Mouse (Mus musculus) hindbrain, embryonic 15.5 days (tissue): ENCODE data around the gene Stpg4. TPM values are rescaled to one million over a fixed set of nuclear protein-coding genes. Genes with fewer than 3 reads are reported as not detected.

ENCODE experiments used
- ATAC-seq: fragments of 200-750 bp; cut with Nextera tagmentation; 2 replicates; pipeline ENCODE4 v1.8.0; 2017; ENCODE audit warnings: low read depth, moderate number of reproducible peaks, moderate TSS enrichment; ENCODE audit not compliant: low FRiP score
- H3K27ac ChIP-seq: fragments of 300-500 bp; sonication (generic); replicated peaks from 2 replicates; pipeline ENCODE4 v1.5.1; 2015; ENCODE audit warnings: mild to moderate bottlenecking, inconsistent platforms
- H3K27me3 ChIP-seq: fragments of 300-500 bp; sonication (generic); 2 replicates; pipeline ENCODE4 v1.6.1; 2015; ENCODE audit warnings: control low read depth, inconsistent platforms
- H3K36me3 ChIP-seq: fragments of 300-500 bp; sonication (generic); 2 replicates; pipeline ENCODE4 v1.6.1; 2015; ENCODE audit warnings: control low read depth, inconsistent platforms
- H3K4me1 ChIP-seq: fragments of 300-500 bp; sonication (generic); replicated peaks from 2 replicates; pipeline ENCODE4 v1.6.1; 2015; ENCODE audit warnings: control low read depth, inconsistent platforms
- H3K4me2 ChIP-seq: fragments of 300-500 bp; sonication (generic); 2 replicates; pipeline ENCODE4 v1.6.1; 2015; ENCODE audit warnings: moderate library complexity, mild to moderate bottlenecking, inconsistent platforms
- H3K4me3 ChIP-seq: fragments of 300-500 bp; sonication (generic); 2 replicates; pipeline ENCODE4 v1.5.1; 2015; ENCODE audit warnings: mild to moderate bottlenecking, inconsistent platforms
- H3K9ac ChIP-seq: fragments of 300-500 bp; sonication (generic); 2 replicates; pipeline ENCODE4 v1.6.1; 2015; ENCODE audit warnings: inconsistent platforms
- H3K9me3 ChIP-seq: fragments of 300-500 bp; sonication (generic); 2 replicates; pipeline ENCODE4 v1.6.1; 2016; ENCODE audit warnings: control low read depth, inconsistent platforms
- WGBS: fragments of 180-500 bp; shearing (Covaris S2); methylation state at CpG from one replicate; pipeline ENCODE4 v1.1.7; 2015; 5-methylcytosine and 5-hydroxymethylcytosine counted together
- polyA plus RNA-seq: library from polyadenylated mRNA; unstranded; fragments of >200 nt; fragmentation: Nextera tagmentation; extraction: Ambion mirVana; gene quantifications from 2 replicates; pipeline ENCODE4 v1.2.1, GENCODE M21; 2015

The Stpg4 gene
- polyA plus RNA-seq, 1 experiment from 2014 or later, result not detected

GRCm38 (mm10) chr17:87445917-87446766 is 18.6 kb upstream of the Stpg4 start:
- Histone ChIP-seq H3K4me3 (peak overlapping the region; percentile 94), H3K9ac (peak overlapping the region; percentile 100), H3K36me3 (no peaks in the 10 kb centered on the region), H3K9me3 (no peaks in the 10 kb centered on the region), H3K27ac (peak overlapping the region; percentile 99), H3K4me1 (peaks cover 45% of the 10 kb centered on the region), H3K27me3 (no peaks in the 10 kb centered on the region), H3K4me2 (peak overlapping the region; percentile 69)
- under 1% methylated on average over 53 of the region's 86 CpGs for WGBS
- ATAC-seq, result peak; percentile 71

DNA sequence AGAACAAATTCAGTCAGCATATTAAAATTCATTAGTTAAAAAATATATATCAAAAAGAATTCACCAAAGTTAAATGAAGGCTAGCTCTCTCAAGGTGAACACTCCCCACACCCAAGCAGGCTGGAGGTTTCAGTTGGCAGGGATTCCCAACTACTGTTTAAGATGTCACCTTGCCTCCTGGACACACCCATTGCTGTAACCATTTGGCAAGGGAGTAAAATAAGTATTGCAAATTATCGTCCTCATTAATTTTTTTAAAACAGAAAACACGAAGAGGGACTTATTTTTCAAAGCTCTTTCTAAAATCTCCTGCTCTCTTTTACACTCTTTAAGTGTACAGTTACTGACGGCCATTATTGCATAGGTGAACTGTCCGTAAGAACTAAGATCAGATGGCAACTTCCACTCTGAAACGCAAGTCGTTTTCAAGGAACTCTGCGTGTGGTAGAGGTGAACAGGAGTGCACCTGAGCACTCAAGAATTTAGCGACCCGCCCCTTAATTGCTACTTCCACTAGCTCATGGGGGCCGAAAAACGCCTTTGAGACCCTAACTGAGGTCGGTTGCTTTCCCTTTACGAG is 17.9 kb upstream of the Stpg4 start:
- Histone ChIP-seq H3K9ac (peak overlapping the region; percentile 100), H3K27ac (peak overlapping the region; percentile 99), H3K36me3 (no peaks in the 10 kb centered on the region), H3K4me3 (peak overlapping the region; percentile 94), H3K4me2 (peak overlapping the region; percentile 69), H3K27me3 (no peaks in the 10 kb centered on the region), H3K9me3 (no peaks in the 10 kb centered on the region), H3K4me1 (peaks cover 49% of the 10 kb centered on the region)
- WGBS, result 0% methylated on average over 13 of the region's 13 CpGs
- no peak for ATAC-seq

GRCm38 (mm10) chr17:87444763-87445162 is 17.2 kb upstream of the Stpg4 start:
- Histone ChIP-seq H3K4me1 (peaks cover 54% of the 10 kb centered on the region), H3K9me3 (no peaks in the 10 kb centered on the region), H3K4me2 (peak overlapping the region; percentile 69), H3K9ac (peak overlapping the region; percentile 22; the same call in 1 of the 2 replicates), H3K36me3 (no peaks in the 10 kb centered on the region), H3K27me3 (no peaks in the 10 kb centered on the region), H3K4me3 (peak overlapping the region; percentile 38), H3K27ac (no peak overlapping the region)
- no peak for ATAC-seq
- 44% methylated on average over 4 of the region's 4 CpGs for WGBS

DNA sequence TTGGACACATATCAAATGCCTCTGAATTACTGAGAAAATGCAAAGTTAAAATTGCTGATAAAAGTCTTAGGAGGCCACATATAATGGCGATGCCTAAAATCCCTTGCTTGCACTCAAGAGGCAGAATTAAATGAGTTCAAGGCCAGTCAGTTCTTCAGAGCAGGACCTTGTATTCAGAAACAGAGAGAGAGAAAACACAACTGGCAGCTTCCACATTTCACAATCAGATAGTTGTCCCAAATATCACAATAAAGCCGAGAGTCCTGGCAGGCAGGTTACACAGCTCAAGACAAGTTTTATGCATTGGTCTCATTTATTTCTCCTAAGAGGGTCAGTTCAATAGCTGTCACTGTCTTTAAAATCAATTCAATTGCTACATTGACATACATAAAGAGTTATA is 14.0 kb upstream of the Stpg4 start:
- Histone ChIP-seq H3K4me3 (peak overlapping the region; percentile 7; the same call in 1 of the 2 replicates), H3K9ac (no peak overlapping the region), H3K27me3 (no peaks in the 10 kb centered on the region), H3K27ac (no peak overlapping the region), H3K36me3 (no peaks in the 10 kb centered on the region), H3K4me1 (peaks cover 67% of the 10 kb centered on the region), H3K9me3 (no peaks in the 10 kb centered on the region), H3K4me2 (peak overlapping the region; percentile 69)
- no peak for ATAC-seq
- 61% methylated on average over 2 of the region's 2 CpGs for WGBS

DNA sequence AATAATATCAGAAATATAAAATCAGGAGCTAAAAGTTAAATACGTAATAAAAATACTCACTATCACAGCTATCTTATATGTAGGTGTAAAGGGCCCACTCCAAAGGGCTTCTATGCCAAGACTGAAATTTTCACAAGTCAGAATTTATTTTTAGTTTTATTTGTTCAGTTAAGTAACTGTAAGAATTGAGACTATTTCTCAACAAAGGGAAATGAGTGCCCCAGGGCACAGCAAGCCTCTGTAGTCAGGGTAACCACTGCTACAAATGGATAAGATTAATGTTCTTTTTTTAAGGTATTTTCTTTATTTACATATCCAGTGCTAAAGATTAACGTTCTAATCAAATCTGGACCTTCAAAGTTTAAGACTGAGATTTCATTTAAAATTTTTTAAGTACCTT is 11.9 kb upstream of the Stpg4 start:
- peaks cover 63% of the 10 kb centered on the region for H3K4me1 ChIP-seq
- no peak overlapping the region for H3K4me2 ChIP-seq
- no peak for ATAC-seq
- H3K36me3 ChIP-seq, result peaks cover 15% of the 10 kb centered on the region
- WGBS, result 80% methylated on average over 2 of the region's 2 CpGs
- no peaks in the 10 kb centered on the region for H3K9me3 ChIP-seq
- H3K9ac ChIP-seq, result no peak overlapping the region
- H3K27me3 ChIP-seq, result no peaks in the 10 kb centered on the region
- no peak overlapping the region for H3K4me3 ChIP-seq
- H3K27ac ChIP-seq, result no peak overlapping the region

DNA sequence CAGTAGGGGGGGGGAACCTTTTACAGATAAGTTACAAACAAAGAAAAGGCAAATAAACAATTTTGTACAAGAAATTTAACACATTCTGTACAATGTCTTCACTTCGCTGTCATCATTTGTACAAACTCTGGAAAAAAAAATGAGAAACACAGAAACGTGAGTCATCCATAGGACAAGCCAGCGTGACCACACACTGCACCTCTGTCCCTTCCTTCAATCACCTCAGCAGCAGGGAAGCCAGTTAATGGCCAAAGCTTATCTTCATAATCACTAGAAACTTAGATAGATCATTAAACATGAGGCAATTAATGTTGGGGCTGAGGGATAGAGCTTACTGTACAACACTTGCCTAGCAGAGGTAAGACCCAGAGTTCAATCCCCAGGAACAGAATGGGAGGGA is 6.4 kb upstream of the Stpg4 start:
- H3K9ac ChIP-seq, result no peak overlapping the region
- H3K9me3 ChIP-seq, result no peaks in the 10 kb centered on the region
- no peaks in the 10 kb centered on the region for H3K27me3 ChIP-seq
- H3K4me1 ChIP-seq, result peaks cover 19% of the 10 kb centered on the region
- peaks cover 54% of the 10 kb centered on the region for H3K36me3 ChIP-seq
- no peak overlapping the region for H3K4me2 ChIP-seq
- no peak for ATAC-seq
- H3K4me3 ChIP-seq, result no peak overlapping the region
- WGBS, result 85% methylated on average over 3 of the region's 3 CpGs
- H3K27ac ChIP-seq, result no peak overlapping the region

DNA sequence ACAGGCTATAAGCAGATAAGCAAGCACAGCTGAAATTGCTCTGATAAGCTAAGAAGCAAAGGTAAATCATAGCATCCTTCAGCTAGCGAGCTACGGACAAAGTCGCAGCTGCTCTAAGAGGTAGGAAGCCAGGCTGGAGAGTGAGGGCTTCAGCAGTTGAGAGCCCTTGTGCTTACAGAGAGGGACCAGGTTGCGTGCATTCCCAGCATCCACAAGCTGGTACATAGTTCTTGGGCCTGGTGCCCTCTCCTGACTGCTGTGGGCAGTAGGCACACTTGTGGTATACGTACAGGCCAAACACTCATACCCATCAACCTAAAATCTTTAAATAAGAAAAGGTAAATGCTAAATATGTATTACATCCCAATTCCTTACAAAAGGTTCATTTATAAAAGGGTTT is 5.2 kb upstream of the Stpg4 start:
- no peak overlapping the region for H3K4me2 ChIP-seq
- H3K4me3 ChIP-seq, result no peak overlapping the region
- H3K4me1 ChIP-seq, result peaks cover 10% of the 10 kb centered on the region
- 94% methylated on average over 5 of the region's 5 CpGs for WGBS
- no peaks in the 10 kb centered on the region for H3K27me3 ChIP-seq
- H3K27ac ChIP-seq, result no peak overlapping the region
- no peaks in the 10 kb centered on the region for H3K9me3 ChIP-seq
- H3K9ac ChIP-seq, result no peak overlapping the region
- ATAC-seq, result no peak
- H3K36me3 ChIP-seq, result peaks cover 54% of the 10 kb centered on the region

DNA sequence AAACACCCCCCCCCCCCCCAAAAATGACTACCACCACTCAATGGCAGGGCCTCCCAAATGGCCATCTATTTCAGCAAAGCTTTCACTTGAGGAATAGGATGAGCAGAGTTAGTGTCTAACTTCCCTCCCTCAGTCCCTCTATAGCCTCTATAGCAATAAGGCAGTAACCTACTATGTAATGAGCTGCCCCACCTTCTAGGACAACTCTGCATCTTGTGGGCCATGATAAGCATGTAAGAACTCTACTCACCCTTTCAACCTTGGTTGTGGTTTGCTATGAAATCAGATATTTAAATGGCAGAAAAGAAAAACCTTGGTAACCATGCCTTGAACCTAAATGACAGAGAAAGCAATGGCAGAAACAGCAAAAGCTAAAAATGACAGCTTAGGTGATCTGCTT is 4.8 kb upstream of the Stpg4 start:
- H3K9ac ChIP-seq, result no peak overlapping the region
- no peaks in the 10 kb centered on the region for H3K27me3 ChIP-seq
- H3K4me3 ChIP-seq, result no peak overlapping the region
- H3K9me3 ChIP-seq, result no peaks in the 10 kb centered on the region
- peaks cover 54% of the 10 kb centered on the region for H3K36me3 ChIP-seq
- H3K4me1 ChIP-seq, result peaks cover 5% of the 10 kb centered on the region
- H3K27ac ChIP-seq, result no peak overlapping the region
- ATAC-seq, result no peak
- no peak overlapping the region for H3K4me2 ChIP-seq

GRCm38 (mm10) chr17:87429431-87429830 is 1.9 kb upstream of the Stpg4 start:
- no peak overlapping the region for H3K27ac ChIP-seq
- 83% methylated on average over 3 of the region's 3 CpGs for WGBS
- H3K9me3 ChIP-seq, result no peaks in the 10 kb centered on the region
- H3K27me3 ChIP-seq, result no peaks in the 10 kb centered on the region
- peaks cover 39% of the 10 kb centered on the region for H3K36me3 ChIP-seq
- H3K4me1 ChIP-seq, result no peaks in the 10 kb centered on the region
- H3K4me3 ChIP-seq, result no peak overlapping the region
- no peak overlapping the region for H3K4me2 ChIP-seq
- ATAC-seq, result no peak
- no peak overlapping the region for H3K9ac ChIP-seq

- Histone ChIP-seq H3K9ac (no peak overlapping the region), H3K36me3 (no peaks in the 10 kb centered on the region), H3K27me3 (no peaks in the 10 kb centered on the region), H3K4me2 (no peak overlapping the region), H3K27ac (no peak overlapping the region), H3K4me1 (no peaks in the 10 kb centered on the region), H3K9me3 (no peaks in the 10 kb centered on the region), H3K4me3 (no peak overlapping the region)
- ATAC-seq, result no peak
- 76% methylated on average over 7 of the region's 7 CpGs for WGBS
Measured at GRCm38 (mm10) chr17:87418082-87418481, 9.5 kb downstream of the Stpg4 start.

DNA sequence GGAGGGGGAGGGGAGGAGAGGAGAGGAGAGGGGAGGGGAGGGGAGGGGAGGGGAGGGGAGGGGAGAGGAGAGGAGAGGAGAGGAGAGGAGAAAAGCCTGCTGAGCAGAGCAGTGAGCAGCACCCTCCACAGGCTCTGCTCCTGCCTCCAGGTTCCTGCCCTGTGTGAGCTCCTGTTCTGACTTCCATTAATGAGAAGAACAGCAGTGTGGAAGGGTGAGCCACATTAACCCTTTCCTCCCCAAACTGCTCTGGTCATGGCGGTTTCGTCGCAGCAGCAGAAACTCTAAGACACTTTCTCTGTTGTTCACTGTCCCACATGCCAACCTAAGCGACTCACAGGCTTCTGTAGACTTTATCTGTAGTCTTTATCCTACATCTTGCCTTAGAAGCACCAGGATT is 20.9 kb downstream of the Stpg4 start:
- H3K4me1 ChIP-seq, result no peaks in the 10 kb centered on the region
- no peak overlapping the region for H3K4me3 ChIP-seq
- no peaks in the 10 kb centered on the region for H3K36me3 ChIP-seq
- H3K9me3 ChIP-seq, result no peaks in the 10 kb centered on the region
- no peaks in the 10 kb centered on the region for H3K27me3 ChIP-seq
- H3K27ac ChIP-seq, result no peak overlapping the region
- H3K9ac ChIP-seq, result no peak overlapping the region
- no peak for ATAC-seq
- H3K4me2 ChIP-seq, result no peak overlapping the region
- WGBS, result 81% methylated on average over 4 of the region's 4 CpGs

- ATAC-seq, result no peak
- H3K4me2 ChIP-seq, result no peak overlapping the region
- no peak overlapping the region for H3K4me3 ChIP-seq
- no peaks in the 10 kb centered on the region for H3K9me3 ChIP-seq
- no peaks in the 10 kb centered on the region for H3K4me1 ChIP-seq
- H3K9ac ChIP-seq, result no peak overlapping the region
- WGBS, result 73% methylated on average over 11 of the region's 11 CpGs
- no peak overlapping the region for H3K27ac ChIP-seq
- no peaks in the 10 kb centered on the region for H3K27me3 ChIP-seq
- H3K36me3 ChIP-seq, result no peaks in the 10 kb centered on the region
Measured at GRCm38 (mm10) chr17:87405576-87405975, 22.0 kb downstream of the Stpg4 start.
